Mouse (Mus musculus) CH12.LX (cell line): Measurements from ENCODE around the gene Slc25a45. TPM values are rescaled to one million over a fixed set of nuclear protein-coding genes. Genes with fewer than 3 reads are reported as not detected.

Source experiments
- DNase-seq: peaks from one replicate; pipeline ENCODE4 v3.0.0-alpha.2; 2013; ENCODE audit errors: extremely low read depth
- H3K27ac ChIP-seq: 2 replicates; pipeline ENCODE4 v1.5.1; 2012; ENCODE audit warnings: low read depth, mild to moderate bottlenecking, control low read depth, moderate library complexity; ENCODE audit not compliant: insufficient read depth
- H3K27me3 ChIP-seq: replicated peaks from 2 replicates; pipeline ENCODE3; 2012; ENCODE audit warnings: inconsistent platforms
- H3K36me3 ChIP-seq, 2 experiments: replicated peaks in 1 of 2; 2 replicates each; pipeline versions ENCODE3 to v1.6.1; 2012; ENCODE audit warnings: inconsistent platforms in 1 of 2, low read length in 1 of 2, mild to moderate bottlenecking in 1 of 2, mixed read lengths in 1 of 2, moderate library complexity in 1 of 2; ENCODE audit not compliant: control insufficient read depth in 1 of 2, insufficient read depth in 1 of 2
- H3K4me1 ChIP-seq, 2 experiments: 2 replicates each; pipeline ENCODE4 v1.6.1; 2012; ENCODE audit warnings: inconsistent platforms in 1 of 2, moderate library complexity in 1 of 2; ENCODE audit not compliant: insufficient read depth in 2 of 2, control insufficient read depth in 1 of 2
- H3K4me2 ChIP-seq: 2 replicates; pipeline ENCODE4 v1.6.1; 2012; ENCODE audit warnings: low read depth, mild to moderate bottlenecking, control low read depth; ENCODE audit not compliant: poor library complexity, insufficient read depth, severe bottlenecking
- H3K4me3 ChIP-seq, 3 experiments: fragments of 150-350 bp in 1 of 3; sonication (generic) in 1 of 3; replicated peaks in 1 of 3; 2 replicates each; pipeline versions ENCODE3 to v1.5.1; 2011 to 2012; ENCODE audit warnings: low read depth in 2 of 3, low read length in 2 of 3, mild to moderate bottlenecking in 2 of 3, moderate library complexity in 2 of 3, control low read depth in 1 of 3, improper control_type of control experiment in 1 of 3, inconsistent platforms in 1 of 3, mixed read lengths in 1 of 3; ENCODE audit not compliant: poor library complexity in 1 of 3
- H3K79me2 ChIP-seq: replicated peaks from 2 replicates; pipeline ENCODE4 v1.6.1; 2012; ENCODE audit warnings: mild to moderate bottlenecking, moderate library complexity; ENCODE audit not compliant: control insufficient read depth, poor library complexity, insufficient read depth, severe bottlenecking; ENCODE audit errors: extremely low read depth
- H3K9ac ChIP-seq: 2 replicates; pipeline ENCODE4 v1.6.1; 2012; ENCODE audit warnings: low read depth, mild to moderate bottlenecking, control low read depth, moderate library complexity; ENCODE audit not compliant: insufficient read depth
- H3K9me3 ChIP-seq: replicated peaks from 2 replicates; pipeline ENCODE3; 2012; ENCODE audit warnings: low read length, inconsistent platforms, mixed read lengths
- CHD1 ChIP-seq: IDR thresholded peaks from 2 replicates; pipeline ENCODE4 v1.6.1; 2012; ENCODE audit warnings: low read depth, low read length, improper control_type of control experiment, inconsistent platforms
- CHD2 ChIP-seq: IDR thresholded peaks from 2 replicates; pipeline ENCODE4 v1.6.1; 2011; ENCODE audit warnings: low read length, improper control_type of control experiment
- ELF1 ChIP-seq: IDR thresholded peaks from 2 replicates; pipeline ENCODE4 v1.6.1; 2014; ENCODE audit warnings: low read depth, mild to moderate bottlenecking, inconsistent platforms, low read length, improper control_type of control experiment
- ETS1 ChIP-seq: conservative IDR thresholded peaks from 2 replicates; pipeline ENCODE4 v1.6.1; 2012; ENCODE audit warnings: low read depth, mild to moderate bottlenecking, inconsistent platforms, low read length, improper control_type of control experiment, moderate library complexity
- JUN ChIP-seq: IDR thresholded peaks from 2 replicates; pipeline ENCODE4 v1.6.1; 2011; ENCODE audit warnings: low read depth, mild to moderate bottlenecking, low read length, improper control_type of control experiment, moderate library complexity; ENCODE audit not compliant: insufficient read depth
- KAT2A ChIP-seq: IDR thresholded peaks from 2 replicates; pipeline ENCODE4 v1.6.1; 2012; ENCODE audit warnings: low read length, improper control_type of control experiment, inconsistent platforms; ENCODE audit not compliant: insufficient replicate concordance
- MAFK ChIP-seq: IDR thresholded peaks from 2 replicates; pipeline ENCODE4 v1.6.1; 2011; ENCODE audit warnings: low read length, improper control_type of control experiment; ENCODE audit not compliant: insufficient replicate concordance
- MYC ChIP-seq: IDR thresholded peaks from 2 replicates; pipeline ENCODE4 v1.6.1; 2011; ENCODE audit warnings: low read depth, mild to moderate bottlenecking, improper control_type of control experiment, low read length
- NELFE ChIP-seq: IDR thresholded peaks from 2 replicates; pipeline ENCODE4 v1.6.1; 2011; ENCODE audit warnings: low read depth, low read length, improper control_type of control experiment
- RAD21 ChIP-seq: IDR thresholded peaks from 2 replicates; pipeline ENCODE4 v1.6.1; 2011; ENCODE audit warnings: low read depth, mild to moderate bottlenecking, low read length, improper control_type of control experiment, moderate library complexity
- RCOR1 ChIP-seq: conservative IDR thresholded peaks from 2 replicates; pipeline ENCODE4 v1.6.1; 2012; ENCODE audit warnings: low read depth, mild to moderate bottlenecking, inconsistent platforms, low read length, improper control_type of control experiment
- SIN3A ChIP-seq: IDR thresholded peaks from 2 replicates; pipeline ENCODE4 v1.6.1; 2012; ENCODE audit warnings: low read length, improper control_type of control experiment, inconsistent platforms
- TBP ChIP-seq: conservative IDR thresholded peaks from 2 replicates; pipeline ENCODE4 v1.6.1; 2011; ENCODE audit warnings: low read depth, low read length, improper control_type of control experiment
- UBTF ChIP-seq: IDR thresholded peaks from 2 replicates; pipeline ENCODE4 v1.6.1; 2012; ENCODE audit warnings: low read depth, mild to moderate bottlenecking, inconsistent platforms, low read length, improper control_type of control experiment, moderate library complexity
- USF2 ChIP-seq: conservative IDR thresholded peaks from 2 replicates; pipeline ENCODE4 v1.6.1; 2011; ENCODE audit warnings: low read depth, low read length, improper control_type of control experiment
- dilution Hi-C: fragments of 300-500 bp; cut with MboI; formaldehyde crosslinking; loops from 2 replicates; pipeline ENCODE4 v1.14.3; 2020; ENCODE audit warnings: low sequenced_read_pairs; ENCODE audit not compliant: extremely low pct_unique_long_range_greater_than_20kb, extremely low pct_ligation_motif_present
- in situ Hi-C: fragments of 300-500 bp; cut with MboI; formaldehyde crosslinking; loops from 3 replicates; pipeline ENCODE4 v1.14.3; 2019; ENCODE audit warnings: low sequenced_read_pairs, low pct_ligation_motif_present, low pct_unique_long_range_greater_than_20kb, mixed read lengths
- polyA plus RNA-seq: library from polyadenylated mRNA; unstranded; fragments of >175 nt; gene quantifications from 2 replicates; pipeline ENCODE4 v1.2.1, GENCODE M21; 2012; ENCODE audit warnings: low read depth; ENCODE audit not compliant: insufficient read length
- total RNA-seq, 2 experiments: library from RNA; depleted of rRNA; stranded (reverse); fragments of 300-350 nt in 1 of 2; fragments of >200 nt in 1 of 2; gene quantifications; 2 replicates each; pipeline ENCODE4 v1.2.3; 2012 to 2014

Gene Slc25a45
- total and polyA plus RNA-seq, 3 experiments, result 22.7 to 33.0 (median 23.1) TPM

DNA sequence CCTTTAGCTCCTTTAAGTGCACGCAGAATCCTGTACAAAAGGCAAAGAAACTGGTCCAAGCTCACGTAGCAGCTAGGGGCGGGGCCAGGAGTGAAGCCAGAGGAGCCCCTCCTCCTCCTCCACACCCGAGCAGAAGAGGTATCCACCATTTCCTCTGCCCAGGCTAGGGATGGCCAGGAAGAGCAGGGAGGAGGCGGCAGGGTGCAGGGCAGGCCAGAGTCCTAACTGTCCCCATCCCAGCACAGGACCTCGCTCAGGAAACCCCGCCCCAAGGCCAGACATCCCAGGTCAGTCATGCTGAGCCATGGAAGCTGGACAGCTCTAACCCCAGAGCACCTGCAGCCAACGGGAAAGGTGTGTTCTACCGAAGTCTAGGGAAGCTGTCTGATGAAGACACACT, 44.1 kb downstream of the Slc25a45 start:
- Histone ChIP-seq H3K27me3 (peaks cover 7% of the 10 kb centered on the region), H3K79me2 (no peaks in the 10 kb centered on the region), H3K4me1 (peaks cover 5 to 16% of the 10 kb centered on the region in 2 experiments; a peak in 2 of 4 replicates), H3K9me3 (no peaks in the 10 kb centered on the region), H3K9ac (no peak overlapping the region), H3K4me2 (no peak overlapping the region), H3K27ac (no peak overlapping the region), H3K36me3 (peaks cover 7 to 22% of the 10 kb centered on the region in 2 experiments), H3K4me3 (no peak overlapping the region)
- in situ Hi-C loops, result loop anchor here (5.0 kb wide), 2 partner anchors 41 to 96 kb away; partner anchors contain the start of genes Capn1 and Pola2
- DNase-seq, result no peak
- dilution Hi-C loops, result no loop called here
- TF ChIP-seq RCOR1 (no peak), SIN3A (no peak), CHD1 (no peak), MAFK (no peak), JUN (no peak), ELF1 (no peak), TBP (no peak), ETS1 (no peak), NELFE (no peak), CHD2 (no peak), UBTF (no peak), USF2 (no peak), KAT2A (no peak)

DNA sequence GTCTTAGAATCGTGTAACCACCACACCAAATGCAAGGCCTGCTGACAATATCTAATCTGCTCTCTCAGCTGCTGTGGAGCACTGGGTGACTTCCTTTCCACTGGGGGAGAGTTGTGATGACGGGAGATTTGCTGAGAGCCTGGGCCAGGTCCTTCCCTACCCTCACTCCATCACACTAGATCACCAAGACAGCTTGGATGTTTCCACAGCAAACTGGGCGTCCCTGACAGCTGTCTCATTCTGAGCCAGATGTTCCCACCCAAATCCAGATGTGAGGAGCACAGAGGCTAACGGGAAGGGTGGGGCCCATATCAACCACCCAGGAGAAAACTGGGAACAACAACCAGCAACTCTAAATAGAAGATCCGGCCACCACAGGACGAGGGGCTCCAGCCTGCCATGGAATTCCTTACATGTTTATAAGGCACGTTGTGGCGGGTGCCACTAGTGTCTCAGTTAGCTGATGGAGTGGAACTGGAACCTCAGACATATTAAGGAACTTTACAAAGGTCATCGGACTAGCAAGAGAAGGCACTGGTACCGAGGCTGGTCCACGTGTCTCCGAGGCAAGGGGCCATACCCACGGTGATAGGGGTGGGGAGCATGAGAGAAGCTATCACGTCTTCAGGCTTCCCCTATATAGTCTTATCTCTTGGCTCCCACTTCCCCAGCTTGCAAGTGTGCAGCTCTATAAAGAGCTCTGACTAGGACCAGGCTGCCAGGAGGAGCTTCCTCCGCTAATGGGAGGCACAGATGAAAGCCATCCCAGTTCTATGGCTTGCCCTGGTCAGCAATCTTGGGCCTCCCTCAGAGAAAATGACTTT, 44.7 kb downstream of the Slc25a45 start:
- Histone ChIP-seq H3K36me3 (peaks cover 3 to 16% of the 10 kb centered on the region in 2 experiments), H3K9me3 (no peaks in the 10 kb centered on the region), H3K4me3 (no peak overlapping the region), H3K79me2 (no peaks in the 10 kb centered on the region), H3K9ac (no peak overlapping the region), H3K4me2 (no peak overlapping the region), H3K27ac (no peak overlapping the region), H3K4me1 (peaks cover 5 to 16% of the 10 kb centered on the region in 2 experiments; a peak in 2 of 4 replicates), H3K27me3 (peaks cover 7% of the 10 kb centered on the region)
- dilution Hi-C loops (no loop called here), in situ Hi-C loops (loop anchor here (5.0 kb wide), 2 partner anchors 40 to 95 kb away; partner anchors contain the start of genes Capn1 and Pola2)
- no peak for TF ChIP-seq RAD21
- TF ChIP-seq MYC, result no peak
- no peak for DNase-seq
